Mouse (Mus musculus): Measurements from ENCODE around the gene Rnf128. TPM values are rescaled to one million over a fixed set of nuclear protein-coding genes. Genes with fewer than 3 reads are reported as not detected.

Gene Rnf128
- polyA plus RNA-seq, 1 experiment = 21.7 TPM

GRCm38 (mm10) chrX:139529678-139530077, 33.4 kb upstream of the Rnf128 start:
- H3K9ac ChIP-seq (ENCODE audit: low read depth, poor library complexity, severe bottlenecking) = no peak overlapping the region

GRCm38 (mm10) chrX:139532293-139532692, 30.8 kb upstream of the Rnf128 start:
- no peak overlapping the region for H3K9ac ChIP-seq (ENCODE audit: low read depth, poor library complexity, severe bottlenecking)
- no peak overlapping the region for H3K27ac ChIP-seq (ENCODE audit: insufficient read depth, low read length)
- H3K9me3 ChIP-seq (replicated peaks; ENCODE audit: control insufficient read depth, insufficient read depth, low read length, poor library complexity, severe bottlenecking) = no peaks in the 10 kb centered on the region
- no peaks in the 10 kb centered on the region for H3K36me3 ChIP-seq (ENCODE audit: control insufficient read depth, insufficient read depth, low read length, poor library complexity, severe bottlenecking)
- no peak overlapping the region for H3K4me3 ChIP-seq (ENCODE audit: low read depth, low read length)
- TF ChIP-seq EP300 (IDR thresholded peaks at IDR 0.05; ENCODE audit: insufficient read depth, low read depth, low read length) (no peak), CTCF (IDR thresholded peaks at IDR 0.05; ENCODE audit: low read depth, low read length) (no peak), POLR2A (IDR thresholded peaks at IDR 0.05; ENCODE audit: insufficient read depth, low read length) (no peak)
- H3K4me1 ChIP-seq (ENCODE audit: control insufficient read depth, insufficient read depth, low read length) = no peaks in the 10 kb centered on the region
- H3K27me3 ChIP-seq (ENCODE audit: control insufficient read depth, insufficient read depth, low read length, poor library complexity, severe bottlenecking) = no peaks in the 10 kb centered on the region

More at GRCm38 (mm10) chrX:139529678-139530077, 33.4 kb upstream of the Rnf128 start:
- H3K4me1 ChIP-seq (ENCODE audit: control insufficient read depth, insufficient read depth, low read length) = no peaks in the 10 kb centered on the region
- H3K4me3 ChIP-seq (ENCODE audit: low read depth, low read length) = no peak overlapping the region
- no peaks in the 10 kb centered on the region for H3K36me3 ChIP-seq (ENCODE audit: control insufficient read depth, insufficient read depth, low read length, poor library complexity, severe bottlenecking)
- no peak overlapping the region for H3K27ac ChIP-seq (ENCODE audit: insufficient read depth, low read length)
- TF ChIP-seq POLR2A (IDR thresholded peaks at IDR 0.05; ENCODE audit: insufficient read depth, low read length) = no peak
- no peak for TF ChIP-seq CTCF (IDR thresholded peaks at IDR 0.05; ENCODE audit: low read depth, low read length)
- TF ChIP-seq EP300 (IDR thresholded peaks at IDR 0.05; ENCODE audit: insufficient read depth, low read depth, low read length) = no peak
- no peaks in the 10 kb centered on the region for H3K9me3 ChIP-seq (replicated peaks; ENCODE audit: control insufficient read depth, insufficient read depth, low read length, poor library complexity, severe bottlenecking)
- no peaks in the 10 kb centered on the region for H3K27me3 ChIP-seq (ENCODE audit: control insufficient read depth, insufficient read depth, low read length, poor library complexity, severe bottlenecking)

- Histone ChIP-seq H3K27me3 (ENCODE audit: control insufficient read depth, insufficient read depth, low read length, poor library complexity, severe bottlenecking) (no peaks in the 10 kb centered on the region), H3K9ac (ENCODE audit: low read depth, poor library complexity, severe bottlenecking) (no peak overlapping the region)
- TF ChIP-seq POLR2A (IDR thresholded peaks at IDR 0.05; ENCODE audit: insufficient read depth, low read length) (no peak), CTCF (IDR thresholded peaks at IDR 0.05; ENCODE audit: low read depth, low read length) (no peak), EP300 (IDR thresholded peaks at IDR 0.05; ENCODE audit: insufficient read depth, low read depth, low read length) (no peak)
Measured at GRCm38 (mm10) chrX:139537641-139538397, 25.3 kb upstream of the Rnf128 start.

GRCm38 (mm10) chrX:139543726-139544125, 19.4 kb upstream of the Rnf128 start:
- H3K27ac ChIP-seq (ENCODE audit: insufficient read depth, low read length) = no peak overlapping the region
- H3K4me3 ChIP-seq (ENCODE audit: low read depth, low read length) = no peak overlapping the region
- H3K9me3 ChIP-seq (replicated peaks; ENCODE audit: control insufficient read depth, insufficient read depth, low read length, poor library complexity, severe bottlenecking) = no peaks in the 10 kb centered on the region
- TF ChIP-seq CTCF (IDR thresholded peaks at IDR 0.05; ENCODE audit: low read depth, low read length) = no peak
- TF ChIP-seq POLR2A (IDR thresholded peaks at IDR 0.05; ENCODE audit: insufficient read depth, low read length) = no peak
- no peak for TF ChIP-seq EP300 (IDR thresholded peaks at IDR 0.05; ENCODE audit: insufficient read depth, low read depth, low read length)
- H3K27me3 ChIP-seq (ENCODE audit: control insufficient read depth, insufficient read depth, low read length, poor library complexity, severe bottlenecking) = no peaks in the 10 kb centered on the region
- no peaks in the 10 kb centered on the region for H3K4me1 ChIP-seq (ENCODE audit: control insufficient read depth, insufficient read depth, low read length)
- no peaks in the 10 kb centered on the region for H3K36me3 ChIP-seq (ENCODE audit: control insufficient read depth, insufficient read depth, low read length, poor library complexity, severe bottlenecking)
- H3K9ac ChIP-seq (ENCODE audit: low read depth, poor library complexity, severe bottlenecking) = no peak overlapping the region

More at GRCm38 (mm10) chrX:139537641-139538397, 25.3 kb upstream of the Rnf128 start:
- no peak overlapping the region for H3K4me3 ChIP-seq (ENCODE audit: low read depth, low read length)
- H3K36me3 ChIP-seq (ENCODE audit: control insufficient read depth, insufficient read depth, low read length, poor library complexity, severe bottlenecking) = no peaks in the 10 kb centered on the region
- no peaks in the 10 kb centered on the region for H3K9me3 ChIP-seq (replicated peaks; ENCODE audit: control insufficient read depth, insufficient read depth, low read length, poor library complexity, severe bottlenecking)
- no peaks in the 10 kb centered on the region for H3K4me1 ChIP-seq (ENCODE audit: control insufficient read depth, insufficient read depth, low read length)
- H3K27ac ChIP-seq (ENCODE audit: insufficient read depth, low read length) = no peak overlapping the region

- TF ChIP-seq CTCF (IDR thresholded peaks at IDR 0.05; ENCODE audit: low read depth, low read length) (no peak), EP300 (IDR thresholded peaks at IDR 0.05; ENCODE audit: insufficient read depth, low read depth, low read length) (no peak), POLR2A (IDR thresholded peaks at IDR 0.05; ENCODE audit: insufficient read depth, low read length) (no peak)
Measured at GRCm38 (mm10) chrX:139550456-139550855, 12.7 kb upstream of the Rnf128 start.

GRCm38 (mm10) chrX:139552090-139552489, 11.0 kb upstream of the Rnf128 start:
- Histone ChIP-seq H3K27me3 (ENCODE audit: control insufficient read depth, insufficient read depth, low read length, poor library complexity, severe bottlenecking) (no peaks in the 10 kb centered on the region), H3K4me1 (ENCODE audit: control insufficient read depth, insufficient read depth, low read length) (no peaks in the 10 kb centered on the region), H3K9ac (ENCODE audit: low read depth, poor library complexity, severe bottlenecking) (no peak overlapping the region), H3K4me3 (ENCODE audit: low read depth, low read length) (no peak overlapping the region), H3K27ac (ENCODE audit: insufficient read depth, low read length) (no peak overlapping the region), H3K9me3 (replicated peaks; ENCODE audit: control insufficient read depth, insufficient read depth, low read length, poor library complexity, severe bottlenecking) (no peaks in the 10 kb centered on the region), H3K36me3 (ENCODE audit: control insufficient read depth, insufficient read depth, low read length, poor library complexity, severe bottlenecking) (no peaks in the 10 kb centered on the region)
- TF ChIP-seq POLR2A (IDR thresholded peaks at IDR 0.05; ENCODE audit: insufficient read depth, low read length) (no peak), EP300 (IDR thresholded peaks at IDR 0.05; ENCODE audit: insufficient read depth, low read depth, low read length) (no peak), CTCF (IDR thresholded peaks at IDR 0.05; ENCODE audit: low read depth, low read length) (no peak)

More at GRCm38 (mm10) chrX:139550456-139550855, 12.7 kb upstream of the Rnf128 start:
- Histone ChIP-seq H3K4me3 (ENCODE audit: low read depth, low read length) (no peak overlapping the region), H3K27me3 (ENCODE audit: control insufficient read depth, insufficient read depth, low read length, poor library complexity, severe bottlenecking) (no peaks in the 10 kb centered on the region), H3K4me1 (ENCODE audit: control insufficient read depth, insufficient read depth, low read length) (no peaks in the 10 kb centered on the region), H3K36me3 (ENCODE audit: control insufficient read depth, insufficient read depth, low read length, poor library complexity, severe bottlenecking) (no peaks in the 10 kb centered on the region), H3K9ac (ENCODE audit: low read depth, poor library complexity, severe bottlenecking) (no peak overlapping the region), H3K27ac (ENCODE audit: insufficient read depth, low read length) (no peak overlapping the region), H3K9me3 (replicated peaks; ENCODE audit: control insufficient read depth, insufficient read depth, low read length, poor library complexity, severe bottlenecking) (no peaks in the 10 kb centered on the region)
